Mouse (Mus musculus): Measurements from ENCODE around the gene Mycbp2.
A peak's percentile ranks its signal among the peaks of the same experiment; 100 is the strongest.

The Mycbp2 gene

DNA sequence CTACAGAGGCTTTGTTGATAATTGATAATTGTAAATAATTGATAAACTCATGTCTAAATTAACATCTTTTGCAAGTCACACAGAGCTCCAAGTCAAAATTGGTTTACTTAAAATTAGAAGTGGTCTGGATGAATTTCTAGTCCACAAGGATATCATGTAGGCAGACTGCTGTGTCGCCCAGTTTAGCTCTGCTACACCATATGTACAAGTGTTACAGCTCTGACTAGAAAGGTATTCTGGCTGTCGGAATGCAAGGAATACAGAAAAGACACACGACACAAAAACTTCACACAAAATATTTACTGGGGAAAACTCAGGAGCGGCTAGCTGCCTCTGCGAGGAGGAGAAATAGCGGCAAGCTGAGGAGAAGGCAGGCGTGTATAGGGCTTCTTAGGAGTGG, 89.7 kb downstream of the Mycbp2 start:
- DNase-seq = no peak

DNA sequence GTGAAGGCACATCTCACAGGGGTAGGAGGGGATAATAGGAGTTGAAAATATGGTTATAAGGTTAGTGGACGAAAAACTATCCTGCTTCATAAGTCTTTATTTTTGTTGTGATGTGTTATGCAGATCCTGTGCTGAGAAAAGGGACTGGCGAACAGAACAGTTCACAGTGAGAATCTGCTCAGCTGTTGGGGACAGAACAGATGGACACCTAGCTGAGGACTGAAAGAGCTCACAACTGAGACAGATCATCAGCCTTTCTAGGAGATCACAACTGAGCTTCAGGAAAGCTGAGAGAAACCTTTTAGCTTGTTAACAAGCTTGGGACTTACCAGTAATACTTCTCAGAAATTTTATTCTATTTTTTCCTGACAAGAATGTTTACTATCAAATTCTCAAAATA, 92.3 kb downstream of the Mycbp2 start:
- no peak for DNase-seq

GRCm38 (mm10) chr14:103242020-103242419, 104.6 kb downstream of the Mycbp2 start:
- DNase-seq = no peak

- DNase-seq = no peak
Measured at GRCm38 (mm10) chr14:103234770-103235169, 111.8 kb downstream of the Mycbp2 start.

- no peak for DNase-seq
Measured at GRCm38 (mm10) chr14:103233640-103234593, 112.7 kb downstream of the Mycbp2 start.

GRCm38 (mm10) chr14:103222356-103222755, 124.3 kb downstream of the Mycbp2 start:
- no peak for DNase-seq

GRCm38 (mm10) chr14:103221751-103222150, 124.9 kb downstream of the Mycbp2 start:
- no peak for DNase-seq

GRCm38 (mm10) chr14:103216331-103216730, 130.3 kb downstream of the Mycbp2 start:
- DNase-seq = peak; percentile 60

- no peak for DNase-seq
Measured at GRCm38 (mm10) chr14:103186658-103187057, 160.0 kb downstream of the Mycbp2 start.

GRCm38 (mm10) chr14:103186076-103186475, 160.5 kb downstream of the Mycbp2 start:
- DNase-seq = no peak

DNA sequence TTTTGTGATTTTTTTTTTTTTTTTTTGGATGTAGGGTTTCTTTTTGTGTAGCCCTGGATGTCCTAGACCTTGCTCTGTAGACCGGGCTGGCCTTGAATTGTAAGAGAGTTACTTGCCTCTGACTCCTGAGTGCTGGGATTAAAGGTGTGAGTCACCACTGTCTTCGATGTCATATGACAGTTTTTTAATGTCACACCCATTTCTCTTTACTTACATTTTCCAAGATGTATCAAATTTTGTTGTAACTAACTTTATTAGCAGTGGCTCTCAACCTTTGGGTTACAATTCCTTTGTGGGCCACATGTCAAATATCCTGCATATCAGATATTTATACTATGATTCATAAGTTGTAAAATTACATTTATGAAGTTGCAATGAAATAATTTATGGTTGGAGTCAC, 166.5 kb downstream of the Mycbp2 start:
- no peak for DNase-seq

DNA sequence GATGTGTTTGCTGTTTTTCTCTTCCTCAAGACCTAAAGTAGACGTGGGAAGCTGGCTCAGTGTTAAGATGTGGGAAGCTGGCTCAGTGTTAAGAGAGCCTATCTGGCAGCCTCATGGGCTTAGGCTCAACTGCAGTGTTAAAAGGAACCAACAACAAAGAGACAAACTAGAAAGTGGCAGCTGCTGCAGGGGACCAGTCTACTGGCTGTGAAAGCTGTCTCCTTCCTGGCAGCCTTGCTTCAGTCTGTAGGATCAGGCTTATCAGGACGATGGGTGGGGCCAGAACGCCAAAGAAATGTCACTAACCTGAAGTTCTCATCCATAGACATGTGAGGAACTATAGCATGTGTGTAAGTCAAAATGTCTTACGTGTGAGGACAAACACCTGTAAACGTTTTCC, 183.7 kb downstream of the Mycbp2 start:
- no peak for DNase-seq

DNA sequence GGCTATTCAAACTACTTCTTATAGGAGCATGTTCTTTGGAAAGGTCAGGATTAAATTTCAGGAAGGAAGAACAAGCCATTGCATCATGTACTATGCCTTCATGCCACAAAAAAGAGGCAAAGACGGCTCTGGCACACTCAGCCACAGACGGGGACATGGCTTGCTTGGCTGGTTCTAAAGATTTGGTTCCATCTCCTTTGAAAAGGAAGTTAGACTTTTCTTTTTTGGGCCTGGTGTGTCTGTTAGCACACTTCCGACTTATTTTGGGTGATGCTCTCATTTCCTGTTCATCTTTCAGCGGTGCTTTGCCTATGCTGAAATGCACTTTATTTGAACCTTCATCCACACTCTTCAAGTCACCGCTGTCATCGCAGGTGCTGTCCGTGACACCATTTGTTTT, 190.9 kb downstream of the Mycbp2 start:
- peak; percentile 90 for DNase-seq

DNA sequence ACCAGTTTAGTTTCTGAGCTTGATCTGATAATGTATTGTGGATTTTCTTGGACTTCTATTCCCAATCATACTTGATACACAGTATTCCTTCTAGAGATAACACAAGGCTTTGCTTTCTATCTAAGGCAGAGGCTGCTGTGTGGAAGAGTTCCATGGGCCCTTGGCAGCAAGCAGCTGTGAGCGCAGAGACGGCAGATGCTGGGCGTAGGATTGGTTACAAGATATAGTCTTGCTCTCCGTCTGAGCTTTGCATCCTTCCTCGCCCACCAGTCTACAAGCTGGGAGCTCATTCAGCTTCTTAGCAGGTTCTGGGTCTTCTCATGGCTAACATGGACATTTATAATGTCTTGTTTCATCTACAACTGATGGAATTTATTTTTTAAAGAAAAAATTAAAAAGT, 196.5 kb downstream of the Mycbp2 start:
- DNase-seq = no peak

DNA sequence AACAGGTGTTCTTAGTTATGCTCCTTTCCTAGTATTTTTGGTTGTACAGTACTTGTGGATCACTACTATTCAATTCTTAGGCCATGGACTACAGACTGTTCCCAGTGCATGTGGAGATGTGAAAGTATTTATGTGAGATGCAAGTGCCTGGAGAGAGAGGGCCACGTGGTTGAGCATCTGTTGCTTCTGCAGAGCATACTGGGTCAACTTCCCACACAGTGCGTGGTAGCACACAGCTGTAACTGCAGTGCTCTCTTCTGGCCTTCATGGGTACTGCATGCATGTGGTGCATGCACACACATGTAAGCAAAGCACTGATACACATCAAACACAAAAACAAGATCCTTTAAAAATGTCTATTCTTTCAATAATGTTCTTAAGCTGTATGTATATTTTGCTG, 214.6 kb downstream of the Mycbp2 start:
- no peak for DNase-seq

DNA sequence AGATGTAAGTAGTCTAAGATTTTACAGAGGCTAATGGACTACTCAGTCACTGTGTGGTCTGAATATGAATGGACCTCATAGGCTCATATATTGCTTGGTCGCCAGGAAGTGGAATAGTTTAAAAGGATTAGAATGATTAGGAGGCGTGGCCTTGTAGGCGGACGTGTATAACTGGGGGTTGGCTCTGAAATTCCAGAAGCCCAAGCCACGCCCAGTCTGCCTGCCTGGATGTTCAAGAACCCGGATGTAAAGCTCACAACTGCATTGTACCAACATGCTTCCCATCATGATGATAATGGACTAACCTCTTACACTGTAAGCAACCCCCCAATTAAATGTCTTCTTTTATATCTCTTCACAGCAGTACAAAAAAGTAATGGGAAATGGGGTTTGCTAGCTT, 220.9 kb downstream of the Mycbp2 start:
- no peak for DNase-seq

DNA sequence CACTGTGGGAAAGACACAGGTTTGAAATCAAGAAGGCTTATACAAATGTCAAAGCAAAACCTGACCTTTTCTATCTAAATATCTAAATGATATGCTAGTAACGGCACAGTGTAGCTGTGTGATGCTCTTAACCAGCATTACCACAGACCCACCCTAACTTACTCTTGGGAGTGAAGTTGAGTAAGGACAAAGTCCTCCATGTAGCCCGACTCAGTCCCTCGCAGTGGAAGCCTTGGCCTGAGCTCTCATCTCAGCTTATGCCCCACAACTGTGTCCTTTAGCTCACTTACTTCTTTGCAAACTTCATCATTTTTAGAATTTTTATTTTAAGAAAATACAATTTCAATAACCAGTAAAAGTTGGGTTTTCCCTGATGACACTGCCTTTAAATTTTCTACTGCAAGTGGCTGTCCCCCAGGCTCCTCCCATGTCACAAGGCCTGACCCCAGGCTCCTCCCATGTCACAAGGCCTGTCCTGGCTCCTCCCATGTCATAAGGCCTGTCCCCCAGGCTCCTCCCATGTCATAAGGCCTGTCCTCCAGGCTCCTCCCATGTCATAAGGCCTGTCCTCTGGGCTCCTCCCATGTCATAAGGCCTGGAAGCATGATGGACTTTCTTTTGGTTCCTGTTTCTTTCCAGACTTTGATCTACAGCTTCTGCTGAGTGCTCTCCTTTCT, 231.5 kb downstream of the Mycbp2 start:
- peak; percentile 84 for DNase-seq

- DNase-seq = peak; percentile 72
Measured at GRCm38 (mm10) chr14:103112606-103113363, 233.8 kb downstream of the Mycbp2 start.

GRCm38 (mm10) chr14:103109971-103110370, 236.6 kb downstream of the Mycbp2 start:
- DNase-seq = peak; percentile 34

DNA sequence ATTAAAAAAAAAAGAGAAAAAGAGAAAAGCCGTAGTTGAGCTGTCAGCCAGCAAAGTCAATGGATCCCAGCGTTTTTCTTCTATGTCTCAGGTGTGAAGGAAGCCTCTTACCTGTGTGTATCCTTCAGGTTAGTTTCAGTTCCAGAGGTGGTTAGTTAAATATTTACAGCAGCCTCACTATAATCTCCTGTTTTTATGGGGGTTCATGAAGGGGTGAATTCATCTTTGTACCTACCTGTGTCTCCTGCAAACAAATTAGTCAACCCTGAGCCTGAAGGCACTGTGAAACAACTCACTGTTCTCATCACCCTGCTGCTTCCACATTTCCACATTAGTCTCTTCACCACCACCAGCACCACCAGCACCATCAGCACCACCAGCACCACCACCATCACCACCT, 240.3 kb downstream of the Mycbp2 start:
- no peak for DNase-seq

DNA sequence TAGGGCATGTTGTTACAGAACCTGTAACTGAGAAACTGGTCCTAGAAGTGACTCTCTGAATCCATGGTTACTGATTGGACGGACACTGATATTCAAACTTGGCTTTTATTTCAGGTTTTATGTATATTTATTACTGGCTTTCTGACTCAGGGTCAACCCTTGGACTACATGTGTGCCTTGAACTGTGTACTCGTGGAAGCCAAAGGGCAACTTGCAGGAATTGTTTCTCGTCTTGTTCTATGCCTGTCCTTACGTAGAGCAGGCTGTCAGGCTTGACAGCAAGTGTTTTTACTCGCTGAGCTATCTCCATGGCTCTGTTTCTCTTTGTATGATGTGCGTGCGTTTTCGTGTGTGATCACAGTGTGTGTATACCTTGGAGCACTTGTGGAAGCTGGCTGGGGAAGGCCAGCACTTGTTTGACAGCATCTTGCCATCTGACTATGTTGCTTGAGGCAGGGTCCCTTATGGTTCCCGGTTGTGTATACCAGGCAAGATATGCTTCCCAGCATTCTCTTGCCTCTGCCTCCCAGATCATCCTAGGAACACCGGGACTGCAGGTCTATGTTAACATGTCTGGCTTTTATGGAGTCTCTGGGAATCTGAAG, 243.8 kb downstream of the Mycbp2 start:
- peak; percentile 85 for DNase-seq

DNA sequence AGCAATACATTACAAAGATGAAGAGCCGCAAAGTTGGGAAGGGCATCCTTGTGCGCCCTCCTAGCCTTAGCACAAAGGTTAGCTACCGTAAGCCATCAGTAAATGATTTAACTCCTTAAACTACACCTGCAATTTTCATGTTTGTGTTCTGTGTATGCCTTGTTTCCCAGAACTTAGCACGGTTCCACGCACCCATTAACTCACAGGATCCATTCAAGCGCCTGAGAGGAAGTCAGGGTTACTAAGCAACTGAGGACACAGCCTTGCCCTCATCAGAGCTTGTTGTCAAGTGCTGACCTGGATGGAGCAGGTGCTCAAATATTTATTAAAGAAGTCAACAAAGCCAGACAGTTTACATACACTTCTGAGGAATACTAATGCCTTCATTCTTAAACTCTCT, 244.4 kb downstream of the Mycbp2 start:
- peak; percentile 73 for DNase-seq

- DNase-seq = peak; percentile 61
Measured at GRCm38 (mm10) chr14:103101171-103101570, 245.4 kb downstream of the Mycbp2 start.
